Mouse (Mus musculus): ENCODE measurements around the gene Cdc37l1. TPM values are rescaled to one million over a fixed set of nuclear protein-coding genes. Genes with fewer than 3 reads are reported as not detected.

Gene Cdc37l1
- total RNA-seq, 1 experiment: 46.8 TPM

- H3K4me3 ChIP-seq (ENCODE audit: insufficient read depth in 1 of 2, low read depth in 1 of 2, low read length in 2 of 2, poor library complexity in 1 of 2, severe bottlenecking in 1 of 2): no peak within 1 kb of the TSS
- H3K4me1 ChIP-seq (ENCODE audit: control insufficient read depth in 2 of 2, insufficient read depth in 2 of 2, low read length in 2 of 2, poor library complexity in 1 of 2): peaks cover 0 to 4% of the 10 kb centered on the region in 2 experiments; a peak in 2 of 4 replicates
- no peak within 1 kb of the TSS for H3K27ac ChIP-seq (ENCODE audit: insufficient read depth, low read depth, low read length, poor library complexity, severe bottlenecking)
- TF ChIP-seq CHD2 (IDR thresholded peaks at IDR 0.05; ENCODE audit: low read depth, low read length): no peak
- TF ChIP-seq MAFK (IDR thresholded peaks at IDR 0.05; ENCODE audit: insufficient read depth, low read depth, low read length): no peak
- TF ChIP-seq HCFC1 (IDR thresholded peaks at IDR 0.05; ENCODE audit: borderline replicate concordance, insufficient read depth, low read length): no peak
- TF ChIP-seq ZC3H11A (IDR thresholded peaks at IDR 0.05; ENCODE audit: borderline replicate concordance, low read depth, low read length): no peak
- no peak for TF ChIP-seq ZNF384 (IDR thresholded peaks at IDR 0.05; ENCODE audit: low read depth, low read length)
- in situ Hi-C loops (cut with MboI; ENCODE audit: low sequenced_read_pairs in 2 of 2, unreplicated experiment in 2 of 2): no loop called here
- no peak within 1 kb of the TSS for H3K9ac ChIP-seq (ENCODE audit: insufficient read depth, low read depth, low read length, poor library complexity, severe bottlenecking)
- H3K9me3 ChIP-seq (ENCODE audit: control insufficient read depth, insufficient read depth, low read depth, low read length): no peaks in the 10 kb centered on the region
- no peaks in the 10 kb centered on the region for H3K36me3 ChIP-seq (ENCODE audit: control insufficient read depth, insufficient read depth, low read length, poor library complexity, severe bottlenecking)
- DNase-seq (ENCODE audit: low read depth, low spot score): no peak
These were observed 22.5 kb upstream of the Cdc37l1 start, which contains the start of gene 4430402I18Rik for GRCm38 (mm10) chr19:28967652-28968051. Gene 4430402I18Rik, minus strand, starts transcription at chr19:28967800.

- no peaks in the 10 kb centered on the region for H3K9me3 ChIP-seq (ENCODE audit: control insufficient read depth, insufficient read depth, low read depth, low read length)
- no peak overlapping the region for H3K27ac ChIP-seq (ENCODE audit: insufficient read depth, low read depth, low read length, poor library complexity, severe bottlenecking)
- no peak overlapping the region for H3K4me3 ChIP-seq (ENCODE audit: insufficient read depth in 1 of 2, low read depth in 1 of 2, low read length in 2 of 2, poor library complexity in 1 of 2, severe bottlenecking in 1 of 2)
- in situ Hi-C loops (cut with MboI; ENCODE audit: low sequenced_read_pairs in 2 of 2, unreplicated experiment in 2 of 2): no loop called here
- TF ChIP-seq ZC3H11A (IDR thresholded peaks at IDR 0.05; ENCODE audit: borderline replicate concordance, low read depth, low read length): no peak
- TF ChIP-seq CHD2 (IDR thresholded peaks at IDR 0.05; ENCODE audit: low read depth, low read length): no peak
- TF ChIP-seq ZNF384 (IDR thresholded peaks at IDR 0.05; ENCODE audit: low read depth, low read length): no peak
- no peak for TF ChIP-seq HCFC1 (IDR thresholded peaks at IDR 0.05; ENCODE audit: borderline replicate concordance, insufficient read depth, low read length)
- no peak for TF ChIP-seq MAFK (IDR thresholded peaks at IDR 0.05; ENCODE audit: insufficient read depth, low read depth, low read length)
- DNase-seq (ENCODE audit: low read depth, low spot score): no peak
- H3K9ac ChIP-seq (ENCODE audit: insufficient read depth, low read depth, low read length, poor library complexity, severe bottlenecking): no peak overlapping the region
- H3K4me1 ChIP-seq (ENCODE audit: control insufficient read depth in 2 of 2, insufficient read depth in 2 of 2, low read length in 2 of 2, poor library complexity in 1 of 2): peaks cover 0 to 4% of the 10 kb centered on the region in 2 experiments; a peak in 2 of 4 replicates
- no peaks in the 10 kb centered on the region for H3K36me3 ChIP-seq (ENCODE audit: control insufficient read depth, insufficient read depth, low read length, poor library complexity, severe bottlenecking)
These were observed 22.0 kb upstream of the Cdc37l1 start for GRCm38 (mm10) chr19:28968178-28968577.

GRCm38 (mm10) chr19:28969231-28969630 lies 20.9 kb upstream of the Cdc37l1 start:
- no peak overlapping the region for H3K27ac ChIP-seq (ENCODE audit: insufficient read depth, low read depth, low read length, poor library complexity, severe bottlenecking)
- no peak for DNase-seq (ENCODE audit: low read depth, low spot score)
- no peak overlapping the region for H3K4me3 ChIP-seq (ENCODE audit: insufficient read depth in 1 of 2, low read depth in 1 of 2, low read length in 2 of 2, poor library complexity in 1 of 2, severe bottlenecking in 1 of 2)
- in situ Hi-C loops (cut with MboI; ENCODE audit: low sequenced_read_pairs in 2 of 2, unreplicated experiment in 2 of 2): no loop called here
- peaks cover 0 to 4% of the 10 kb centered on the region in 2 experiments; a peak in 2 of 4 replicates for H3K4me1 ChIP-seq (ENCODE audit: control insufficient read depth in 2 of 2, insufficient read depth in 2 of 2, low read length in 2 of 2, poor library complexity in 1 of 2)
- H3K36me3 ChIP-seq (ENCODE audit: control insufficient read depth, insufficient read depth, low read length, poor library complexity, severe bottlenecking): no peaks in the 10 kb centered on the region
- H3K9ac ChIP-seq (ENCODE audit: insufficient read depth, low read depth, low read length, poor library complexity, severe bottlenecking): no peak overlapping the region
- no peak for TF ChIP-seq ZC3H11A (IDR thresholded peaks at IDR 0.05; ENCODE audit: borderline replicate concordance, low read depth, low read length)
- no peak for TF ChIP-seq HCFC1 (IDR thresholded peaks at IDR 0.05; ENCODE audit: borderline replicate concordance, insufficient read depth, low read length)
- TF ChIP-seq ZNF384 (IDR thresholded peaks at IDR 0.05; ENCODE audit: low read depth, low read length): no peak
- TF ChIP-seq MAFK (IDR thresholded peaks at IDR 0.05; ENCODE audit: insufficient read depth, low read depth, low read length): no peak
- TF ChIP-seq CHD2 (IDR thresholded peaks at IDR 0.05; ENCODE audit: low read depth, low read length): no peak
- H3K9me3 ChIP-seq (ENCODE audit: control insufficient read depth, insufficient read depth, low read depth, low read length): no peaks in the 10 kb centered on the region

DNA sequence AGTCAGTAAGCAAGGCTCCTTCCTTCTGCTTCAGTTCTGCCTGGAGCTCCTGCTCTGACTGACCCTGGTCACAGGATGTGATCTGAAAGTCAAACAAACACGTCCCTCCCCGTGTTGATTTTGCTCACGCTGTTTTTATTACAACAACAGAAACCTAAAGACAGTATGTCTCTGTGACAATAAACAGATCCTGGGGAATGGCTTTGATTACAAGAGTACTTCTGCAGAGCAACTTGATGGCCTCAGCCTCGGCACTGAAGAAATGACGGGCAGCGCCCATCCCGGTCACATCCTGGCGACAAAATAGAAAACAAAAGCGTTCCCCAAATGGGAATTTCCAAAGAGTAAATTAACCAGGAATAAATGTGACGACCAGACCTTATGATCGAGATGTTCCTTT lies 19.9 kb upstream of the Cdc37l1 start:
- in situ Hi-C loops (cut with MboI; ENCODE audit: low sequenced_read_pairs in 2 of 2, unreplicated experiment in 2 of 2): no loop called here

More for the DNA sequence above, 19.9 kb upstream of the Cdc37l1 start:
- Histone ChIP-seq H3K27ac (ENCODE audit: insufficient read depth, low read depth, low read length, poor library complexity, severe bottlenecking) (no peak overlapping the region), H3K36me3 (ENCODE audit: control insufficient read depth, insufficient read depth, low read length, poor library complexity, severe bottlenecking) (no peaks in the 10 kb centered on the region), H3K4me1 (ENCODE audit: control insufficient read depth in 2 of 2, insufficient read depth in 2 of 2, low read length in 2 of 2, poor library complexity in 1 of 2) (no peaks in the 10 kb centered on the region; a peak in 1 of 4 replicates), H3K4me3 (ENCODE audit: insufficient read depth in 1 of 2, low read depth in 1 of 2, low read length in 2 of 2, poor library complexity in 1 of 2, severe bottlenecking in 1 of 2) (no peak overlapping the region), H3K9ac (ENCODE audit: insufficient read depth, low read depth, low read length, poor library complexity, severe bottlenecking) (no peak overlapping the region), H3K9me3 (ENCODE audit: control insufficient read depth, insufficient read depth, low read depth, low read length) (no peaks in the 10 kb centered on the region)
- TF ChIP-seq ZNF384 (IDR thresholded peaks at IDR 0.05; ENCODE audit: low read depth, low read length): no peak
- TF ChIP-seq CHD2 (IDR thresholded peaks at IDR 0.05; ENCODE audit: low read depth, low read length): no peak
- no peak for TF ChIP-seq ZC3H11A (IDR thresholded peaks at IDR 0.05; ENCODE audit: borderline replicate concordance, low read depth, low read length)
- no peak for TF ChIP-seq HCFC1 (IDR thresholded peaks at IDR 0.05; ENCODE audit: borderline replicate concordance, insufficient read depth, low read length)
- DNase-seq (ENCODE audit: low read depth, low spot score): no peak

Data from ES-E14 (cell line).